Mouse (Mus musculus): ENCODE results near the gene Wtap.

DNA sequence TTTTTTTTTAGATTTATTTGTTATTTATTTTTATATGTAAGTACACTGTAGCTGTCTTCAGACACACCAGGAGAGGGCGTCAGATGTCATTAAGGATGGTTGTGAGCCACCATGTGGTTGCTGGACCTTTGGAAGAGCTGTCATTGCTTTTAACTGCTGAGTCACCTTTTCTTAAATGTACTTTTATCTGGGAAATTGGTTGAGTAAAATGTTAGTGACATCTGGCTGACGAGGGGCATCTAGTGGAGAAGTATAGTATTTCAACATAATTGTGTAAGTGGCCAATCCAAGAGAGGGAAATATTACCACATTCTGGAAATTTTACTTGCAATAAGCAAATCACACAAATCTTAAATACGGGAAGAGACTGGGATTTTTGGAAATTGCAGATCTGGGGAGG, 15.9 kb upstream of the Wtap start:
- TF ChIP-seq POLR2A (IDR thresholded peaks at IDR 0.05; ENCODE audit: control insufficient read depth, extremely low read depth, insufficient read depth, low read length, poor library complexity), result no peak
- no peak for TF ChIP-seq CTCF (IDR thresholded peaks at IDR 0.05; ENCODE audit: borderline replicate concordance, control insufficient read depth, extremely low read depth, insufficient read depth, low read length, poor library complexity)

All from thymus, adult 2 months (tissue).